Mouse (Mus musculus): ENCODE measurements around the gene Dnajb3.
"Not testable (repeated sequence)": the region's sequence is repeated elsewhere in the genome, so short reads cannot be mapped to it uniquely, and the experiment has no call there.

DNA sequence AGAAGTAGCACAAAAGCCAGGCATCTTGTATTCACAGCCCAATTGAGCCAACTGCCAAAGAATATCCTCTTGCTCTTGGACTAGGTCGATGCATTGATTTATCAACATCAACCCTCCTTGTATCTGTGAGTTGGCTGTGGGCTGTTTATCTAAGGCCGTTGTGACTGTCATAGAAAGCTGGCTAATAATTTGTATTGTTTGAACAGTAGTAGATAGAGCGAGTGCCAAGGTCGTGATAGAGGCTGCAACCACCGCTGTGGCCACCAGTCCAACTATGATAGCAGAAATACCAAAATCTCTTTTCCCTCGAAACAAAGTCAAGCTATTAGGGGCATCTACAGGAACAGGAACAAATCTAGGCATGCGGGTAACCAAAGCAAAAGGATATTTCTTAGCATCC lies 33.4 kb downstream of the Dnajb3 start:
- not testable (repeated sequence) for TF ChIP-seq CTCF (IDR thresholded peaks at IDR 0.05; ENCODE audit: control insufficient read depth, insufficient read depth, low read length); POLR2A (IDR thresholded peaks at IDR 0.05; ENCODE audit: borderline replicate concordance, control insufficient read depth, low read depth, low read length)
